8 mouse cellular contexts compared by ENCODE assay signal in genomic region chr10:69213986-69214385, GRCm38 (mm10). TPM values are rescaled to one million over a fixed set of nuclear protein-coding genes. Genes with fewer than 3 reads are reported as not detected.
A peak's percentile ranks its signal among the peaks of the same experiment; 100 is the strongest.
DNase-seq lines count a peak whose midpoint lies in the region; ATAC-seq and TF ChIP-seq lines count a peak whose summit lies in the region.

No protein-coding gene starts in this region.

- intact Hi-C loops in left cerebral cortex, adult 2 months (cut with DNase I): loop anchor here (2.0 kb wide), 1 partner anchor 27 kb away; no protein-coding TSS in a partner anchor
- intact Hi-C loops in left cerebral cortex, postnatal 10 days (cut with DNase I): no loop called here

- no peak for TF ChIP-seq CTCF in left cerebral cortex, adult 2 months (IDR thresholded peaks at IDR 0.05)
- TF ChIP-seq CTCF in forebrain, postnatal 0 days (IDR thresholded peaks at IDR 0.05; ENCODE audit: low read depth): no peak

- H3K4me2 ChIP-seq in forebrain, postnatal 0 days (ENCODE audit: low read depth): peak overlapping the region; percentile 87
- peak overlapping the region; percentile 81 for H3K4me2 ChIP-seq in limb, embryonic 12.5 days
- peak overlapping the region; percentile 87 for H3K4me2 ChIP-seq in midbrain, embryonic 15.5 days

- 20% methylated on average over 5 of the region's 5 CpGs for WGBS in forebrain, postnatal 0 days
- 32% methylated on average over 5 of the region's 5 CpGs for WGBS in limb, embryonic 12.5 days
- WGBS in midbrain, embryonic 15.5 days: 29% methylated on average over 5 of the region's 5 CpGs

- H3K36me3 ChIP-seq in forebrain, postnatal 0 days (ENCODE audit: insufficient read depth): peaks cover 3% of the 10 kb centered on the region; the same call in 1 of the 2 replicates
- peaks cover 44% of the 10 kb centered on the region for H3K36me3 ChIP-seq in limb, embryonic 12.5 days
- peaks cover 3% of the 10 kb centered on the region; the same call in 1 of the 2 replicates for H3K36me3 ChIP-seq in midbrain, embryonic 15.5 days (replicated peaks)

- H3K27me3 ChIP-seq in forebrain, postnatal 0 days (ENCODE audit: insufficient read depth, low read length): no peaks in the 10 kb centered on the region
- no peaks in the 10 kb centered on the region for H3K27me3 ChIP-seq in limb, embryonic 12.5 days
- no peaks in the 10 kb centered on the region for H3K27me3 ChIP-seq in midbrain, embryonic 15.5 days (replicated peaks)

- peak overlapping the region; percentile 79 for H3K4me3 ChIP-seq in left cerebral cortex, adult 2 months
- peak overlapping the region; percentile 84 for H3K4me3 ChIP-seq in forebrain, postnatal 0 days (ENCODE audit: low read depth, low read length)
- H3K4me3 ChIP-seq in limb, embryonic 12.5 days (replicated peaks): peak overlapping the region; percentile 73
- H3K4me3 ChIP-seq in midbrain, embryonic 15.5 days: peak overlapping the region; percentile 70

- H3K9me3 ChIP-seq in forebrain, postnatal 0 days (ENCODE audit: low read length): no peaks in the 10 kb centered on the region
- H3K9me3 ChIP-seq in limb, embryonic 12.5 days: peaks cover 5% of the 10 kb centered on the region; the same call in 1 of the 2 replicates
- no peaks in the 10 kb centered on the region for H3K9me3 ChIP-seq in midbrain, embryonic 15.5 days

- DNase-seq in left cerebral cortex, adult 2 months (ENCODE audit: extremely low spot score in 1 of 2, low spot score in 2 of 2): no peak
- DNase-seq in left cerebral cortex, postnatal 10 days (ENCODE audit: extremely low spot score in 1 of 2, low spot score in 2 of 2): no peak
- DNase-seq in forebrain, postnatal 0 days: no peak
- no peak for DNase-seq in frontal cortex, postnatal 36 days (ENCODE audit: low spot score in 2 of 2)
- DNase-seq in cerebellum, adult 11 months: no peak
- no peak for DNase-seq in adrenal gland, adult 18-20 months (ENCODE audit: low spot score in 2 of 2)

- ATAC-seq in forebrain, postnatal 0 days: no peak
- no peak for ATAC-seq in limb, embryonic 12.5 days (ENCODE audit: insufficient number of reproducible peaks, insufficient read depth, low FRiP score, low TSS enrichment, low read depth)
- ATAC-seq in midbrain, embryonic 15.5 days (replicated peaks): no peak

- H3K9ac ChIP-seq in forebrain, postnatal 0 days: peak overlapping the region; percentile 98
- H3K9ac ChIP-seq in limb, embryonic 12.5 days (replicated peaks): peak overlapping the region; percentile 91
- H3K9ac ChIP-seq in midbrain, embryonic 15.5 days: peak overlapping the region; percentile 83; the same call in 1 of the 2 replicates

- H3K27ac ChIP-seq in left cerebral cortex, adult 2 months: peak overlapping the region; percentile 96
- H3K27ac ChIP-seq in forebrain, postnatal 0 days (ENCODE audit: low read depth, low read length): no peak overlapping the region
- H3K27ac ChIP-seq in limb, embryonic 12.5 days: peak overlapping the region; percentile 99
- peak overlapping the region; percentile 98 for H3K27ac ChIP-seq in midbrain, embryonic 15.5 days

- peaks cover 10% of the 10 kb centered on the region for H3K4me1 ChIP-seq in forebrain, postnatal 0 days (ENCODE audit: insufficient read depth)
- peaks cover 20% of the 10 kb centered on the region for H3K4me1 ChIP-seq in limb, embryonic 12.5 days (replicated peaks)
- peaks cover 19% of the 10 kb centered on the region for H3K4me1 ChIP-seq in midbrain, embryonic 15.5 days

RNA-seq across cellular contexts. Expression of gene A930033H14Rik, which starts 1.1 kb away (rescaled TPM):
- 1 to 10 TPM; 3.2 to 4.2 TPM for total RNA-seq in left cerebral cortex, adult 2 months (2021)
- total RNA-seq in left cerebral cortex, postnatal 10 days (2021): 1 to 10 TPM; 4.4 to 5.4 TPM
- 1.2 and 1.4 TPM in 2 replicates for total RNA-seq in forebrain, postnatal 0 days (2014; rRNA removed)
- polyA plus RNA-seq in forebrain, postnatal 0 days (2015; fragmentation: Nextera tagmentation; extraction: Ambion mirVana): 0.78 and 1.9 TPM in 2 replicates
- polyA plus RNA-seq in limb, embryonic 12.5 days (2016; fragmentation: Nextera tagmentation; extraction: Ambion mirVana): 2.7 and 2.9 TPM in 2 replicates
- polyA plus RNA-seq in midbrain, embryonic 15.5 days (2015; fragmentation: Nextera tagmentation; extraction: Ambion mirVana): 1.3 and 1.6 TPM in 2 replicates
- total RNA-seq in adrenal gland, adult 18-20 months (2021): 1 to 10 TPM; 2.0 to 2.1 TPM
